Mouse (Mus musculus) thymus, adult 18-20 months (tissue): ENCODE measurements around the gene Gm11444.

Experiments used
- DNase-seq, 2 experiments: peaks; one replicate each; pipeline ENCODE4 v3.0.0; 2022; ENCODE audit warnings: mixed read lengths in 2 of 2

The Gm11444 gene

GRCm38 (mm10) chr11:85811676-85812075 lies 38.5 kb downstream of the Gm11444 start:
- DNase-seq: no peak

DNA sequence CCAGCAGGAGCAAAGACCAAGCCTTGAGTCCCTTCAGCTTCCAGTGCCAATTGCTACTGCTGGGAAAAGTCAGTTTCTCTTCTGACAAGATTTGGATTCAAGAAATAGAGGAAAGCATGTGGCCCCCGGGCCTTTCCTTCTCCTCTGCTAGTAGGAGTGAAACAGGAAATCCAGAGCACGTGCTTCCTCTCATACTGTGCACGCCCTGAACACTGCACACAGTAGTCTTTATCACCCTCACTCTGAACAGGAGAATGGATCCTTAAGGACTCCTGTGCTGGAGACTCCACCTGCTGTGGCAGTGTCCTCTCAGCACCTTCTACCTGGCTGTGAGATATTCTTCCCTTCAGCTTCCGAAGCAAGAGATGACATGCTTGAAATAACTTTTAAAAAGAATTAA lies 38.9 kb downstream of the Gm11444 start:
- DNase-seq: no peak

DNA sequence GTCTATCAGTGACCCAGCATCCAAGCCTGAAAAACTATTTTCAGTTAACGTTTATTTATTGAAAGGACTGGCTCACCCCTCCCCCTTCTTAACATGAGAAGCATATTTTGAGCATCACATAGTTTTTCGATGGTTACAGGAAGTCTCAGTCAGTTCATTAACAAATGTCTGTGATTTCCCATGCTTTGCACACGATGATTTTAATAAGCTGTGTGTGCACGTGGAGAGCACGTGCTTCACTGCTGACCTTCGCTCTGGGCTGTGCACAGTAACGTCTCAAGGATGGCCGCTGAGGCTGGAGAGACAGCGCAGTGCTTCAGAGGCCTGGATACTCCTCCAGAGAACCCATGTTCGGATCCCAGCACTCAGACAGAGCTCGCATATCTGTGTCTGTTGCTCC lies 42.8 kb downstream of the Gm11444 start:
- DNase-seq: no peak

- no peak for DNase-seq
These were observed 44.4 kb downstream of the Gm11444 start for GRCm38 (mm10) chr11:85805779-85806178.

- no peak for DNase-seq
These were observed 46.1 kb downstream of the Gm11444 start for GRCm38 (mm10) chr11:85804048-85804447.

DNA sequence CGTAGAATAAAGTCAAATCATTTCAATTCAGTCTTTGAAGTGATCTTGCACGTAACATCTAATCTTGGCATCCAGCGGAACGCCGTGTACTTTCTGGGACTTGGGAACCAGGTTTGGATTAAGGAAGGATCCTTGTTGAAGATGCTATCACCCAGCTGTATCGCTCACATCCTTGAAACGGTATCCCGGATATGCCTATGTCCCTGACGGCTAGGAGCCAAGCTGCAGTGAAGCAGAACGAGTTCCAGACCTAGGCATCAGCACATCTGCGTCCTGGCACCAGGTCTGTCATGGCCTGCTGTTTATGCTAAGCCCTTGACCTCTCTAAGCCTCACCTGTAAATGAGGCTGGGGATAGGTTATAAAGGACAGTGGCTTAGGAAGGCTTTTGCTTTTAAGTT lies 49.8 kb downstream of the Gm11444 start:
- no peak for DNase-seq

DNA sequence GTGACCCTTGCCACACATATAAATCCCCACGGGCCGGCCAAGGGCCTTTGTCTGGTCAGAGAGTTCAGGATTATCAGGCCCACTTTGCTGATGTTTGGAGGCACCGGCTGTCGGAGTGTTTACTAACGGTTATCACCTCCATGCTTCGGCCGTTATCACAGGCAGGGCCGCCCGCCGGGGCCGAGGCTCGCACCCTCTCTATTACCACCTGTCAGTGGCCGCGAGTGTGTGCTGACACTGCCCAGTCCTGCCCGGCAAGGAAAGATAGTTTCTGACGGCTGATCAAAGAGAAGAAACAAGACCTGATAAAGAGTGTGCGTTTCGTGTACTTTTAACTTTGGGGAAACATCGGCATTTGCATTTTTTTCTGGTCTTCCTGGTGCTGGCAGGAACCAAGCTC lies 50.3 kb downstream of the Gm11444 start:
- no peak for DNase-seq

DNA sequence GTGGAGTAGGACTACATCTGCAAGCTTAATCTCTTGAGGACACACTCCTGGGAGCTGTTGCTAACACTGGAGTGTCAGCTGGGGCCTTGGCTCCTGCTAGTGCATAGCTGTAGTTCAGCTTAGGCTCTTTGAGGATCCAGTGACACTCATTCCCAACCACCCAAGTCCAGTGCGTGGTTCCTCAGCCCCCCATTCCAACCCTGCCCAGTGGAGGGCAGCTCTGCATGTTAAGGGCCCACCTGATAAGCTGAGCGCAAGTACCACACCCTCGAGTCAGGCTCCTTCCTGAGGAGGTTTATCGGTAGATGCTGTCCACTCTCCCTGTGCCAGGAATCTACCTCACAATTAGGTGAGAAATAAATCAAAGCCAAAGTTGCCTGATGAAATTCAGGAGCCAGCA lies 50.7 kb downstream of the Gm11444 start:
- no peak for DNase-seq
